Mouse (Mus musculus): ENCODE results near the gene Mesd. TPM values are rescaled to one million over a fixed set of nuclear protein-coding genes. Genes with fewer than 3 reads are reported as not detected.
"Not testable (repeated sequence)": the region's sequence is repeated elsewhere in the genome, so short reads cannot be mapped to it uniquely, and the experiment has no call there.

Gene Mesd
- polyA plus RNA-seq, 1 experiment from 2014 or later = 104 TPM

- H3K4me3 ChIP-seq (ENCODE audit: low read depth, low read length) = peak overlapping the region; percentile 90
- 38% methylated on average over 6 of the region's 6 CpGs for WGBS
- ATAC-seq (replicated peaks; ENCODE audit: insufficient number of reproducible peaks, low FRiP score, low TSS enrichment, low read depth) (no peak), DNase-seq (ENCODE audit: low spot score) (no peak)
- H3K4me2 ChIP-seq (ENCODE audit: low read depth, low read length) = peak overlapping the region; percentile 88
- no peaks in the 10 kb centered on the region for H3K9me3 ChIP-seq (replicated peaks; ENCODE audit: control insufficient read depth, low read length)
- peak overlapping the region; percentile 94; the same call in 1 of the 2 replicates for H3K27ac ChIP-seq (replicated peaks; ENCODE audit: low read depth, low read length)
- no peaks in the 10 kb centered on the region for H3K36me3 ChIP-seq (replicated peaks; ENCODE audit: control insufficient read depth, insufficient read depth, low read depth, low read length)
- no peaks in the 10 kb centered on the region for H3K27me3 ChIP-seq (ENCODE audit: control insufficient read depth, insufficient read depth, low read length)
- peaks cover 9% of the 10 kb centered on the region for H3K4me1 ChIP-seq (ENCODE audit: control insufficient read depth, insufficient read depth, low read length)
- H3K9ac ChIP-seq (replicated peaks; ENCODE audit: low read length) = peak overlapping the region; percentile 91
These were observed 761 bp downstream of the Mesd start for GRCm38 (mm10) chr7:83884921-83885532.

- no peak overlapping the region for H3K27ac ChIP-seq (replicated peaks; ENCODE audit: low read depth, low read length)
- H3K4me1 ChIP-seq (ENCODE audit: control insufficient read depth, insufficient read depth, low read length) = peaks cover 9% of the 10 kb centered on the region
- no peaks in the 10 kb centered on the region for H3K27me3 ChIP-seq (ENCODE audit: control insufficient read depth, insufficient read depth, low read length)
- no peaks in the 10 kb centered on the region for H3K36me3 ChIP-seq (replicated peaks; ENCODE audit: control insufficient read depth, insufficient read depth, low read depth, low read length)
- H3K9ac ChIP-seq (replicated peaks; ENCODE audit: low read length) = no peak overlapping the region
- H3K4me2 ChIP-seq (ENCODE audit: low read depth, low read length) = no peak overlapping the region
- no peak overlapping the region for H3K4me3 ChIP-seq (ENCODE audit: low read depth, low read length)
- H3K9me3 ChIP-seq (replicated peaks; ENCODE audit: control insufficient read depth, low read length) = no peaks in the 10 kb centered on the region
- 89% methylated on average over 4 of the region's 4 CpGs for WGBS
- DNase-seq (ENCODE audit: low spot score) = no peak
- ATAC-seq (replicated peaks; ENCODE audit: insufficient number of reproducible peaks, low FRiP score, low TSS enrichment, low read depth) = no peak
These were observed 1.6 kb downstream of the Mesd start for GRCm38 (mm10) chr7:83885835-83886234.

DNA sequence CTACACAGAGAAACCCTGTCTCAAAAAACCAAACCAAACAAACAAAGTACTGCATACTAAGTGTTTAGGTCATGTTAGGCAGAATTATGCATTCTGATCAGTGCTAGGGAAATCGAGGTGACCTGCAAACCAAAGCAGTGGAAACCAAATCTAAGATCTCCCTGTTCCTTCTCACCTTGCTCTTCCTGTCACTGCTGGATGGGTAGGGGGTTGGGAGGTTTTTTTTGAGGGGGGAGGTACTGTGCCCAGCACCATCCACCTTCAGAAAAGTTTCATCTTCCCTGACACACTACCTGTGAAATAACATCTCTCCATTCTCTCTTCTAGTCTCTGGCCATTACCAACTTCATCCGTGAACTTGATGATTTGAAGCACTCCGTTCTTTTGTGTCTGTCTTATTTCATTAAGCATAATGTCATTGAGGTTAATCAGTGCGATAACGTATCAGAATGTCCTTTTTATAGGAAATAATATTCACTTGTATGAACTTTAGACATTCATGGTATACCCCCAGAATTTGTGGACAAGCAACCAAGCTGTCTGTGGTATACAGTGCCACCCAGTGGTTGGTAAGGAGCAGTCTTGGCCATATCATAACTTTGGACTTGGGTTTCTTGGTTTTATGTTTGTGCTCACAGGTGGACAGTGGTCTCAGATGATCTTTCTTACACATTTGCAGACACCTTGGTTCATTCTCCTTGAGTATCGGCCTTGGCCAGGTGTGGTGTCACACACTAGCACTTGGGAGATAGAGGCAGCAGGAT, 2.3 kb downstream of the Mesd start:
- WGBS = 92% methylated on average over 6 of the region's 6 CpGs
- no peaks in the 10 kb centered on the region for H3K27me3 ChIP-seq (ENCODE audit: control insufficient read depth, insufficient read depth, low read length)
- no peaks in the 10 kb centered on the region for H3K36me3 ChIP-seq (replicated peaks; ENCODE audit: control insufficient read depth, insufficient read depth, low read depth, low read length)
- ATAC-seq (replicated peaks; ENCODE audit: insufficient number of reproducible peaks, low FRiP score, low TSS enrichment, low read depth) (no peak), DNase-seq (ENCODE audit: low spot score) (peak; percentile 47)
- no peak overlapping the region for H3K27ac ChIP-seq (replicated peaks; ENCODE audit: low read depth, low read length)
- no peak overlapping the region for H3K4me3 ChIP-seq (ENCODE audit: low read depth, low read length)
- no peak overlapping the region for H3K4me2 ChIP-seq (ENCODE audit: low read depth, low read length)
- no peak overlapping the region for H3K9ac ChIP-seq (replicated peaks; ENCODE audit: low read length)
- no peaks in the 10 kb centered on the region for H3K9me3 ChIP-seq (replicated peaks; ENCODE audit: control insufficient read depth, low read length)
- peaks cover 9% of the 10 kb centered on the region for H3K4me1 ChIP-seq (ENCODE audit: control insufficient read depth, insufficient read depth, low read length)

DNA sequence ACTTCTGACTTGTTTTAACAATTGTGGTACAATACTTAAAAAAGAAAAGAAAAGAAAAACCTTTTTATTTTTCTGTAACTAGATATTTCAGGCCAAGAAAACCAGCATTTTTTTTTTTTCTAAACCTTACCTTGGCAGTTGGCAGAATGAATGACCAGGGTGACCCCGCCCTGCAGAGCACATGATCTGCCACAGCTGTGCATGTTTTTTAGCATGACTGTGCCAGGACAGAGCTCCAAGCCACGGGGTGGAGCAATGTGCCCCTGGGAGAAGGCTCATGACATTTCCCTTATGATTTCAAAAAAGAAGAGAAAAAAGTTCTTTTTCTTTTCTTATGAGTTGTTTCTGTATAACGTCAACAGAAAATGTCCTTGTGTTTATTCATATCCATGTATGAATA, 5.1 kb downstream of the Mesd start:
- no peaks in the 10 kb centered on the region; the same call in 1 of the 2 replicates for H3K4me1 ChIP-seq (ENCODE audit: control insufficient read depth, insufficient read depth, low read length)
- peak; percentile 26 for DNase-seq (ENCODE audit: low spot score)
- no peaks in the 10 kb centered on the region for H3K36me3 ChIP-seq (replicated peaks; ENCODE audit: control insufficient read depth, insufficient read depth, low read depth, low read length)
- H3K4me3 ChIP-seq (ENCODE audit: low read depth, low read length) = no peak overlapping the region
- no peak overlapping the region for H3K27ac ChIP-seq (replicated peaks; ENCODE audit: low read depth, low read length)
- H3K4me2 ChIP-seq (ENCODE audit: low read depth, low read length) = no peak overlapping the region
- no peak for ATAC-seq (replicated peaks; ENCODE audit: insufficient number of reproducible peaks, low FRiP score, low TSS enrichment, low read depth)
- no peaks in the 10 kb centered on the region for H3K9me3 ChIP-seq (replicated peaks; ENCODE audit: control insufficient read depth, low read length)
- WGBS = 48% methylated on average over 3 of the region's 3 CpGs
- no peaks in the 10 kb centered on the region for H3K27me3 ChIP-seq (ENCODE audit: control insufficient read depth, insufficient read depth, low read length)
- H3K9ac ChIP-seq (replicated peaks; ENCODE audit: low read length) = no peak overlapping the region

DNA sequence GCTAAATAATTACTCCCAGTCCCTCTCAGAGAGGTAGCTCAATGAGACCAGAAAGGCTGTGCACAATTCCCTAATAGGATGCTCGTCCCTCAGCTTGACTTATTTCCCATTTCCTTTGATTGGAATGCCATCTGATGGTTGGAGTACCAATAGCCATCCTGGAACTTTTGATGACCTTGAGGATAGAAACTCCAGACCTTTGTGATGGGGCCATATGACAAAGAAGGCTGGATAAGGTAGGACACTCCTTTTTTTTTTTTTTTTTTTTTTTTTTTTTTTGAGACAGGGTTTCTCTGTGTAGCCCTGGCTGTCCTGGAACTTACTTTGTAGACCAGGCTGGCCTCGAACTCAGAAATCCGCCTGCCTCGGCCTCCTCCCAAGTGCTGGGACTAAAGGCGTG, 5.7 kb downstream of the Mesd start:
- H3K36me3 ChIP-seq (replicated peaks; ENCODE audit: control insufficient read depth, insufficient read depth, low read depth, low read length); H3K4me2 ChIP-seq (ENCODE audit: low read depth, low read length); ATAC-seq (replicated peaks; ENCODE audit: insufficient number of reproducible peaks, low FRiP score, low TSS enrichment, low read depth); H3K4me3 ChIP-seq (ENCODE audit: low read depth, low read length); H3K27ac ChIP-seq (replicated peaks; ENCODE audit: low read depth, low read length); H3K9me3 ChIP-seq (replicated peaks; ENCODE audit: control insufficient read depth, low read length); H3K4me1 ChIP-seq (ENCODE audit: control insufficient read depth, insufficient read depth, low read length); H3K9ac ChIP-seq (replicated peaks; ENCODE audit: low read length); H3K27me3 ChIP-seq (ENCODE audit: control insufficient read depth, insufficient read depth, low read length): not testable (repeated sequence)
- WGBS = 86% methylated on average over 5 of the region's 5 CpGs
- peak; percentile 24 for DNase-seq (ENCODE audit: low spot score)

DNA sequence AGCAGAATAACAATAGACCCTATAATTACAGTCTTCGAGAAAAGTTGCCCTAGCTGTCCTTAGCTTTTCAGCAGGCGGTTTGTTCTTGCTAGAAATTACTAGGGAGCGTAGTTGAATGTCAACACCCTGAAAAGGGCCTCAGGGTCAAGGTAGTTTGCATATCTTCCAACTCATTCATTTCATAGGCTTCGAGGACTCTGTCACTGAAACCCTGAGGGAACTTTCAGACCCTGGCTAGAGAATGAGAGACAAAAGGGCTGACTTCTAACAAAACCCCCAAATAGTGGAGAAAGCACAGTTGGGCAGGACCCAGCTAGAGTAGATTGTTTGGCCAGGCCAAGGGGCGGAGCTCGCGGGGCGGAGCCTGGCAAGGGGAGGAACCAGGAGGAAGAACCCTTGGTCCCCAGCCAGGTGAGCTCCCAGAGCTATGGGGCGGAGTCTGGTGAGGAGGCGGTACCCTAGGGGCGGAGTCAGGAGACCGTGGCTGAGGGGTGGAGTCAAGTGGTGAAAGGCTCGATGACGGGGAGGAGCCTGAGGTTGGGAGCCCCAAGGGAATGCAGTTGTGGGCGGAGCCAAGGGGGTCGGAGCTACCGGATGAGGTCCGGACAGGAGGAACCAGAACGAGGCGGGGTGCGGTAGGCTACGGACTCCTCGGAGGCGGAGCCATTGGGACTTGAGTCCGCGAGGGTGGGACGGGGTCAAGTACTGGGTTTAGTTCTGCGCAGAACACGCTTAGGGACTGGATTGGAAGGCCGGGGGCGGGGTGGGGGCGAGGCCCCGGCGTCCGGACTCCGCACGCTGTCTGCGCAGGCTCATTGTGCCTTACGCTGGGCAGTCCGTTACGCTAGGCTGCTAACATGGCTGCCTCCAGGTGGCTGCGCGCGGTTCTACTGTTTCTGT, 7.4 kb downstream of the Mesd start:
- peak overlapping the region; percentile 83 for H3K9ac ChIP-seq (replicated peaks; ENCODE audit: low read length)
- H3K27ac ChIP-seq (replicated peaks; ENCODE audit: low read depth, low read length) = peak overlapping the region; percentile 80
- H3K36me3 ChIP-seq (replicated peaks; ENCODE audit: control insufficient read depth, insufficient read depth, low read depth, low read length) = no peaks in the 10 kb centered on the region
- ATAC-seq (replicated peaks; ENCODE audit: insufficient number of reproducible peaks, low FRiP score, low TSS enrichment, low read depth) (peak; percentile 98), DNase-seq (ENCODE audit: low spot score) (peak; percentile 99)
- no peaks in the 10 kb centered on the region for H3K27me3 ChIP-seq (ENCODE audit: control insufficient read depth, insufficient read depth, low read length)
- H3K4me2 ChIP-seq (ENCODE audit: low read depth, low read length) = peak overlapping the region; percentile 74
- H3K4me3 ChIP-seq (ENCODE audit: low read depth, low read length) = peak overlapping the region; percentile 76
- WGBS = 3% methylated on average over 44 of the region's 44 CpGs
- H3K9me3 ChIP-seq (replicated peaks; ENCODE audit: control insufficient read depth, low read length) = no peaks in the 10 kb centered on the region
- no peaks in the 10 kb centered on the region; the same call in 1 of the 2 replicates for H3K4me1 ChIP-seq (ENCODE audit: control insufficient read depth, insufficient read depth, low read length)

- no peak for DNase-seq (ENCODE audit: low spot score)
- Histone ChIP-seq H3K9me3 (replicated peaks; ENCODE audit: control insufficient read depth, low read length) (no peaks in the 10 kb centered on the region), H3K36me3 (replicated peaks; ENCODE audit: control insufficient read depth, insufficient read depth, low read depth, low read length) (no peaks in the 10 kb centered on the region; the same call in 1 of the 2 replicates), H3K4me2 (ENCODE audit: low read depth, low read length) (peak overlapping the region; percentile 74), H3K27me3 (ENCODE audit: control insufficient read depth, insufficient read depth, low read length) (no peaks in the 10 kb centered on the region), H3K4me3 (ENCODE audit: low read depth, low read length) (peak overlapping the region; percentile 76), H3K27ac (replicated peaks; ENCODE audit: low read depth, low read length) (peak overlapping the region; percentile 80), H3K9ac (replicated peaks; ENCODE audit: low read length) (peak overlapping the region; percentile 83), H3K4me1 (ENCODE audit: control insufficient read depth, insufficient read depth, low read length) (no peaks in the 10 kb centered on the region; the same call in 1 of the 2 replicates)
- no peak; the same call in none of the 2 replicates for ATAC-seq (replicated peaks; ENCODE audit: insufficient number of reproducible peaks, low FRiP score, low TSS enrichment, low read depth)
- WGBS = 0% methylated on average over 21 of the region's 21 CpGs
These were observed 8.0 kb downstream of the Mesd start for GRCm38 (mm10) chr7:83892333-83892669.
